Mouse (Mus musculus) intestine, embryonic 15.5 days (tissue): ENCODE measurements around the gene Fstl1. TPM values are rescaled to one million over a fixed set of nuclear protein-coding genes. Genes with fewer than 3 reads are reported as not detected.

Experiments used
- ATAC-seq: fragments of 200-750 bp; cut with Nextera tagmentation; 2 replicates; pipeline ENCODE4 v1.8.0; 2017; ENCODE audit warnings: moderate TSS enrichment, moderate library complexity
- H3K27ac ChIP-seq: fragments of 300-500 bp; sonication (generic); 2 replicates; pipeline ENCODE4 v1.5.1; 2015; ENCODE audit warnings: mild to moderate bottlenecking, inconsistent platforms
- H3K27me3 ChIP-seq: fragments of 300-500 bp; sonication (generic); replicated peaks from 2 replicates; pipeline ENCODE4 v1.6.1; 2015; ENCODE audit warnings: inconsistent platforms
- H3K36me3 ChIP-seq: fragments of 300-500 bp; sonication (generic); 2 replicates; pipeline ENCODE4 v1.6.1; 2015; ENCODE audit warnings: inconsistent platforms
- H3K4me1 ChIP-seq: fragments of 300-500 bp; sonication (generic); replicated peaks from 2 replicates; pipeline ENCODE4 v1.6.1; 2015; ENCODE audit warnings: inconsistent platforms
- H3K4me2 ChIP-seq: fragments of 300-500 bp; sonication (generic); replicated peaks from 2 replicates; pipeline ENCODE4 v1.6.1; 2015; ENCODE audit warnings: mild to moderate bottlenecking, inconsistent platforms
- H3K4me3 ChIP-seq: fragments of 300-500 bp; sonication (generic); replicated peaks from 2 replicates; pipeline ENCODE4 v1.5.1; 2015; ENCODE audit warnings: inconsistent platforms
- H3K9ac ChIP-seq: fragments of 300-500 bp; sonication (generic); 2 replicates; pipeline ENCODE4 v1.6.1; 2015; ENCODE audit warnings: inconsistent platforms
- H3K9me3 ChIP-seq: fragments of 300-500 bp; sonication (generic); 2 replicates; pipeline ENCODE4 v1.6.1; 2016; ENCODE audit warnings: inconsistent platforms
- WGBS: fragments of 180-500 bp; shearing (Covaris S2); methylation state at CpG from one replicate; pipeline ENCODE4 v1.1.7; 2015; 5-methylcytosine and 5-hydroxymethylcytosine counted together
- polyA plus RNA-seq: library from polyadenylated mRNA; unstranded; fragments of >200 nt; fragmentation: Nextera tagmentation; extraction: Ambion mirVana; gene quantifications from 2 replicates; pipeline ENCODE4 v1.2.1, GENCODE M21; 2015

Gene Fstl1
- polyA plus RNA-seq, 1 experiment from 2014 or later = 269 TPM

DNA sequence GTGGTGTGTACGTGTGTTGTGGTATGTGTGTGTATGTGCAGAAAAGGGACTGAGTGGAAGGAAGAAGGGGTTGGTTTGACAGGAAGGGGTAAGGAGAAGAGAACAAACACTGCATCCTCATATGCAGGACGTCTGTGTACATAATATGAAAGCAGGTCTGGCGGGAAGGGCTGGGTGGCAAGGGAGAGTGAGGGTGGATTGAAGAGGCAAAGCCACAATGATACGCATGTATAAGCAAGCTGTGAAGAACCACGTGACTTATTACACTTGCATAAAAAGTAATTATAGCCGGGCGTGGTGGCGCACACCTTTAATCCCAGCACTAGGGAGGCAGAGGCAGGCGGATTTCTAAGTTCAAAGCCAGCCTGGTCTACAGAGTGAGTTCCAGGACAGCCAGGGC lies 89.2 kb downstream of the Fstl1 start:
- 77% methylated on average over 9 of the region's 9 CpGs for WGBS
- H3K27ac ChIP-seq = no peak overlapping the region
- no peaks in the 10 kb centered on the region for H3K9me3 ChIP-seq
- H3K4me2 ChIP-seq = no peak overlapping the region
- H3K36me3 ChIP-seq = no peaks in the 10 kb centered on the region
- ATAC-seq = no peak
- H3K4me3 ChIP-seq = no peak overlapping the region
- no peaks in the 10 kb centered on the region for H3K27me3 ChIP-seq
- H3K4me1 ChIP-seq = peaks cover 15% of the 10 kb centered on the region
- no peak overlapping the region for H3K9ac ChIP-seq

DNA sequence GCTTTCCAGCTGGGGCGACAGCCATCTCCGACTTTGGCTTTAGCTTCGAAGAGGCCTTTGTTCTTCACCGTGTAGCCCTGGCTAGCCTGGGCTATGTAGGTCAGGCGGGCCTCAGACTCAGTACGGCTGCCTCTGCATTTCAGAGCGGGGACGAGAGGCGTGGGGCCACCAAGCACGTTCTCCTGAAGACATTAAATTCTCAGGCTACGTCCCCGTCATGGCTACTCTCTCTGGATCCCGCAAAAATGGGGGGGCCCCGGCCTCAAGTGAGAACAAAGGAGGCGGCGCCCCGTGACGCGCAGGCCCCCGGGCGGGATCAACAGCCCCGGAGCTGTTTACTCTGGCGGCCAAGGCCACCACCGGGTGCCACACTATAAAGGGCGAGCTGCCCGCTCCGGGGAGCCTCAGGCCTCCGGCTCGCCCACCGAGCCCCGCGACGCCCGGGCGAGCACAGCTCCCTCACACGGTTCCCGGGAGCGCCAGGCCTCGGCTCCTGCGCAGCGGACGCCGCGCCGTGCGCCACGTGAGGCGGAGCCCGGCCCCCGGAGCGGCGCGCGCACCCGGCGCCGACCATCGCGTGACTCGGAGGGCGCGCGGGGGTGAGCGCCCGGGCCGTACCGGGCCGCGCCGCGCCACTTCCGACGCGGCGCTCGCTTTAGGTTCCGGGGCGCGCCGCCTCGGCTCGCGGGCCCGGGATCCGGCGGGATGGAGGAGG lies 91.3 kb downstream of the Fstl1 start, which contains the start of gene Lrrc58:
Gene Lrrc58, plus strand, starts transcription at position 599 of the 715 bp plus-strand sequence.
- Histone ChIP-seq H3K36me3 (no peaks in the 10 kb centered on the region), H3K9ac (peak within 1 kb of the TSS; percentile 99), H3K4me1 (peaks cover 20% of the 10 kb centered on the region), H3K4me3 (peak within 1 kb of the TSS; percentile 98), H3K9me3 (no peaks in the 10 kb centered on the region), H3K27me3 (no peaks in the 10 kb centered on the region), H3K4me2 (peak within 1 kb of the TSS; percentile 79), H3K27ac (peak within 1 kb of the TSS; percentile 99)
- ATAC-seq = peak; percentile 97
- 2% methylated on average over 70 of the region's 86 CpGs for WGBS

DNA sequence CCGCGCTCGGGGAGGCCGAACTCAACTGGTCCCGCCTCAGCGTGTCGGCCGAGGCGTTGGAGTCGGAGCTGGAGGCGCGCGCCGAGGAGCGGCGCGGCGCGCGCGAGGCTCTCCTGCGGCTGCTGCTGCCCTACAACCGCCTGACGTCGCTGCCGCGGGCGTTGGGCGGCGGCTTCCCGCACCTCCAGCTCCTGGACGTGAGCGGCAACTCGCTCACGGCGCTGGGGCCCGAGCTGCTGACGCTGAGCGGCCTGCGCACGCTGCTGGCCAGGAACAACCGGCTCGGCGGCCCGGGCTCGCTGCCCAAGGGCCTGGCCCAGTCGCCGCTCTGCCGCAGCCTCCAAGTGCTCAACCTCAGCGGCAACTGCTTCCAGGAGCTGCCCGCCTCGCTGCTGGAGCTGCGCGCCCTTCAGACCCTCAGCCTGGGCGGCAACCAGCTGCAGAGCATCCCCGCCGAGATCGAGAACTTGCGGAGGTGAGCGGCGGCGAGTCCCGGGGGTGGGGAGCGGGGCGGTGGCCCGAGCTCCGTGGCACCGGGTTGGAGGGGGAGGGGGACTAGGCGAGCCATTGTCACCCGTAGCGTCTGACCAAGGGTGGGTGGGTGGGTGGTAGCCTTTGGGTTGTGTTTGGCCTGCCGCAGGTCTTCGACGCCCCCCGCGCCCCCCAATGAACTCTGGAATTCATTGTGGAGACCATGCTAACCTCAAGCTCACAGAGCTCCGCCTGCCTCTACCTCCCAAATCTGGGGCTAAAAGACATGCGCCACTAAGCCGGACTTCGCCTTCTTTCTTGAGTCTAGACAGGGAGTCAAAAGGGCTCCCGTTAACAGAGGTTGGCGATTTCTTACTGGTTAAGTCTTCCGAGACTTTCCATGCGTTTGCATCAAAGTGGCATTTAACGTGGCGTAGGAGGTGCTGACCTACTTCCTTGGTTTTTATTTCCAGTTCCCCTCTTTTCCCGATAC lies 92.1 kb downstream of the Fstl1 start:
- WGBS = under 1% methylated on average over 80 of the region's 87 CpGs
- Histone ChIP-seq H3K4me1 (peaks cover 20% of the 10 kb centered on the region), H3K36me3 (no peaks in the 10 kb centered on the region), H3K4me2 (peak overlapping the region; percentile 79), H3K9me3 (no peaks in the 10 kb centered on the region), H3K9ac (peak overlapping the region; percentile 99), H3K27me3 (no peaks in the 10 kb centered on the region), H3K27ac (peak overlapping the region; percentile 99), H3K4me3 (peak overlapping the region; percentile 98)
- ATAC-seq = peak; percentile 80

DNA sequence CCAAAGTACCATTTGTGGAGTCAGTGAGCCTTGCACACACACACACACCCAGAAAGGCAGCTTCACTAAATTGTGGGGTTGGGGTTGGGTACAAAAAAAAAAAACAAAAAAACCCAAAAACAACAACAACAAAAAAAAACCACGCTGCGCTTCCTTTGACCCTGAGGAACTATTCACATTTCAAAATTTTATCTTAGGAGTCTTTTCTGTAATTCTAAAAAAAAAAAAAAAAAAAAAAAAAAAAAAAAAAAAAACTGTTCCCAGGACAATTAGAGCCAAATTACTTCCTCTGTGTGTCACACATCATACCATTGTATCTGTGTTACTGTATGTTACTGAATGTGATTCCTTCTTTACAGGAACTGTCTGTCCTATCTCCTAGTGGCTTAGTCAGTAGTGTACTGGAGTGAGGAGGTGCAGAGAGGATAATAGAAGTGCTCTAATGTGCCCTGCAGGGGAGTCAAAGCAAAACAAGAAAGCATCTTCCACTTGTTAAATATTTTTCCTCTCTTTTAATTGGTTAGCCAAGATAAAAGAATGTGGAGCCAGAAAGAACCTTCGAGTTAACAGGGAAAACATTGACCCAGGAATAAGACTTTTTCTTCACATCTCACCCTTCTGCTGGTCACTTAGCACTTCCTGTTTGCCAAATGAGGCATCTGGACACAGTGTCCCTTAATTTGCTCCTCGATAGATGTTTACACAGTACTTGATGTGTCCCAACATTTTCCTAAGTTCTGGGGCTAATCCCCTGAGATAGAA lies 93.0 kb downstream of the Fstl1 start:
- Histone ChIP-seq H3K27ac (peak overlapping the region; percentile 99; the same call in 1 of the 2 replicates), H3K9me3 (no peaks in the 10 kb centered on the region), H3K36me3 (no peaks in the 10 kb centered on the region), H3K4me3 (peak overlapping the region; percentile 98), H3K27me3 (no peaks in the 10 kb centered on the region), H3K4me1 (peaks cover 20% of the 10 kb centered on the region), H3K9ac (peak overlapping the region; percentile 99), H3K4me2 (peak overlapping the region; percentile 79)
- ATAC-seq = no peak
- WGBS = 16% methylated on average over 4 of the region's 4 CpGs

DNA sequence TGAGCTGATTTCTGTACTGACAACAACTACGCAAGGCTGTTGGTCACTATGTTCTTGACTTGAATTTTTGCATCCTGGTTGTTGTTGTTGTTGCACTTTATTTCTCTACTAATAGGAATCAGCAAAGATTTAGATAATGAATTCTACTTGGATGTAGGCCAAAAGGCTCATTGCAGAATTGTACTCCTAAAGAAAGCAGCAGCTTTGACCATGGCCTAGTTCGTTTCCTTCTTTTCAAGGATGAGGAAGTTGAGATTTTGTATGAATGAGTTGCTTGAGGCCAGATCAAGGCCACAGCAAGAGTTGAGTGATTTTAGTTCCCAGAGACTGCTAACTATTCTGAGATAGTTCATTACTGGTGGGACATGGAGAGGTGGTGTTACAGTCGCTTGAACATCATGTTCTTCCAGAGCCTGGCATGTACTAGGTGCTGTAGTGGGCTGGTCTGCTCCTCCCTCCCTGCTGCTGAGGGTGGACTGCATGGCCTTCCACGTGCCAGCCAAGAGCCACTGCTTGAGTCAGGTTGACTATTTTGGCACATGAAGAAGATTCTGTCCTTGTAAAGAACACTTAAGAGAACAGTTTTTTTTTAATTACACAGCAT lies 94.5 kb downstream of the Fstl1 start:
- H3K9ac ChIP-seq = no peak overlapping the region
- H3K27ac ChIP-seq = no peak overlapping the region
- H3K36me3 ChIP-seq = no peaks in the 10 kb centered on the region
- H3K4me1 ChIP-seq = peaks cover 20% of the 10 kb centered on the region
- H3K9me3 ChIP-seq = no peaks in the 10 kb centered on the region
- ATAC-seq = no peak
- H3K4me2 ChIP-seq = 0 out of 2 replicates have a peak overlapping the region, but pooled peaks have one; percentile 17
- no peak overlapping the region for H3K4me3 ChIP-seq
- H3K27me3 ChIP-seq = no peaks in the 10 kb centered on the region
- 82% methylated on average over 4 of the region's 4 CpGs for WGBS

DNA sequence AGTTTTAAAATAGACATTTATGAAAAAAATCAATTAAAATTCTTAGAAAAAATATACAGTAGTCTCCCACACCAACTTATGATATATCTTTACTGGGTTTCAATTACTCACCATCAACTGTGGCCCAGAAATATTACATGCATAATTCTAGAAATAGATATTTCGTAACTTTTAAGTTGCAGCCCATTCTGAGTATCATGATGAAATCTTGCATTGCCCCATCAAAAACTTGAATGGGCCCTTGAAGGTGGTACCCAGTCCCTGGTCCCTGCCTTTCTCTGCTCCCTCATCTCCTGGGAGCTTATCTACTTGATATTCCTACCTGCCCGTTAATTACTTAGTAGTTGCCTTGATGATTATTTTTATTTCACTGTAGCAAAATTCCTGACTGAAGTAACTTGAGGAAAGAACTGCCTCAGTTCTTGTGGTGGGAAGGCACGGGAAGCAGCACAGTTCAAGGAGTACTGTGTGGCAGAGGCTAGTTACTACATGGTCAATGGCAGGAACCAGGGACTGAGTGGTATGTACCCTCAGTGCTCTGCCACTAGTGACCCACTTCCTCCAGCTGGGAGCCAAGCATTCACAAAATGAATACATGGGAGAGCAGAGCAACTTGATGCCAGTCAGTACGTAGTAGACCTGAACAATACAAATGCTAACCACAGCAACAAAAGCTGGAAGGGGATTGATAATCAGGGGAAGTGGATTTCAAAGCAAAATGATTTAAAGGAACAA lies 98.0 kb downstream of the Fstl1 start:
- no peak overlapping the region for H3K4me2 ChIP-seq
- H3K9me3 ChIP-seq = no peaks in the 10 kb centered on the region
- H3K27me3 ChIP-seq = no peaks in the 10 kb centered on the region
- H3K4me3 ChIP-seq = no peak overlapping the region
- no peak overlapping the region for H3K27ac ChIP-seq
- H3K36me3 ChIP-seq = no peaks in the 10 kb centered on the region
- ATAC-seq = no peak
- peaks cover 16% of the 10 kb centered on the region for H3K4me1 ChIP-seq
- 86% methylated on average over 4 of the region's 4 CpGs for WGBS
- no peak overlapping the region for H3K9ac ChIP-seq

DNA sequence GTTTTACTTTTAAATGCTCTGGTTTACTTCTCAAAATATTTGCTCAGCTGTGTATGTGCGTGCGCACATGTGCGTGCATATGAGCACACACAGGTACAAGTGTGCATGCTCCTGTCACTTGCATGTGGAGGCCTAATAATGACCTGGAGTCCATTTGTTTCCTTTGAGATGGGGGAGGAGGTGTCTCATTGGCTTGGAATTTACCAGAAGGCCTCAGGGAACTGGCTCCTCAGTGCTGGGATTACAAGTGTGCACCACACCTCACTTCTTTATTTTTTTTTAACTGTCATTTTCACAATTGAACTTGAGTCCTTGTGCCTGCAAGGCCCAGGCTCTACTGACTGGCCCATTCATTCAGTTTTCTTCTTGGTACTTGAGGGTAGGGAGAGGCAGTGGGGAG lies 100.7 kb downstream of the Fstl1 start:
- 97% methylated on average over 3 of the region's 3 CpGs for WGBS
- no peak overlapping the region for H3K4me2 ChIP-seq
- H3K4me1 ChIP-seq = no peaks in the 10 kb centered on the region
- H3K4me3 ChIP-seq = no peak overlapping the region
- peaks cover 9% of the 10 kb centered on the region; the same call in 1 of the 2 replicates for H3K36me3 ChIP-seq
- no peak for ATAC-seq
- H3K27me3 ChIP-seq = no peaks in the 10 kb centered on the region
- H3K9ac ChIP-seq = no peak overlapping the region
- no peak overlapping the region for H3K27ac ChIP-seq
- no peaks in the 10 kb centered on the region for H3K9me3 ChIP-seq

DNA sequence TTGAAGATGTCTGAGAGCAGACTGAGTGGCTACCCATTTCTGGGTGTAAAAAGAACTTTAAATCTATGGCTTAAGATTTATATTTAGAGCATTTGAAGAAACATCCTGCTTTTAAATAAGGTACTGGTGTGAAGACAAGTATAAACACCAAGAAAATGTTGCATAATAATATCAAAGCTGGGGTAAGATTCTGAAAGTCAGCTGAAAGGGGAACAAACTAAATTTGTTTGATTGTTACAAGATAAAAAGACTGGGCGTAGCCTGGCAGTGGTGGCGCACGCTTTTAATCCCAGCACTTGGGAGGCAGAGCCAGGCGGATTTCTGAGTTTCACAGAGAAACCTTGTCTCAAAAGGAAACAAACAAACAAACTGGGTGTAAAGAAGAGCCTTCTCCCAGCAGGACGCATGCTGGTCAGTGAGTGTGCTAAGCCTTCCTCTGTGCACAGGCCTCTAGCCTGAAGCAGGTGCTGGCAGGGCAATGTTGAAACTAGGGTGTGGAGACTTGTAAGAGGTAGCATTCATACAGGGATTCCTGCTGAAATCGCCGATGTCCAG lies 102.4 kb downstream of the Fstl1 start:
- Histone ChIP-seq H3K36me3 (peaks cover 19% of the 10 kb centered on the region), H3K9ac (no peak overlapping the region), H3K4me3 (no peak overlapping the region), H3K27ac (no peak overlapping the region), H3K4me1 (no peaks in the 10 kb centered on the region), H3K4me2 (no peak overlapping the region), H3K9me3 (no peaks in the 10 kb centered on the region), H3K27me3 (no peaks in the 10 kb centered on the region)
- WGBS = 90% methylated on average over 7 of the region's 7 CpGs
- ATAC-seq = no peak

DNA sequence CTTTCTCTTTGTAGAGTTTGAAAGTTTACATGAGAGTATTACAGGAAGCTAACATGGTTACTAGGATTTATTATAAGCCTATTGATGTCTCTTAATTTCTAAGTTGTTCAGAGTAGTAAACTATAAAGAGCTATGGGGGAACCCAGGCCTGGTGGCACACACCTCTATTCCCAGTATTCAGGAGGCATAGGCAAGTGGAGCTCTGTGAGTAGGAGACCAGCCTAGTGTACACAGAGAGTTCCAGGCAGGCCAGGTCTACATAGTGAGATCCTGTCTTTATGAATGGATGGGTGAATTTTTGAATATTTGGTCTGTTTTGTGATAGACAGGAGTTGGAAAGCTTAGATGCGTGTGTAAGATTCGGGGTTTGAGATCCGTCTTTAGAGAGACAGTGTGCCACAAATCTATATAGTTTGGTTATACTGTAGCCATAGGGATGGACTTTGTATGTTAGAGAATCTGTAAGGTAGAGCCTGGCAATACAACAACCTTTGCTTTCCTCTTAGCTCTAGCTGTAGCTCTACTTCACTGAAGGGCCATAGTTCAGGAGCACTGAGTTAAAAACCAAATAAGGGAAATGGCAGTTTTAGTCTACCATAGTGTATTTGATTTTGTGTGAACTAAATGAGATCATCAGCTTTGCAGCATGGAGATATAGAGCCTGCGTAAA lies 103.2 kb downstream of the Fstl1 start:
- no peaks in the 10 kb centered on the region for H3K27me3 ChIP-seq
- no peak overlapping the region for H3K4me3 ChIP-seq
- H3K27ac ChIP-seq = no peak overlapping the region
- 91% methylated on average over 4 of the region's 4 CpGs for WGBS
- no peak overlapping the region for H3K4me2 ChIP-seq
- H3K9ac ChIP-seq = no peak overlapping the region
- H3K9me3 ChIP-seq = no peaks in the 10 kb centered on the region
- H3K36me3 ChIP-seq = peaks cover 19% of the 10 kb centered on the region
- H3K4me1 ChIP-seq = no peaks in the 10 kb centered on the region
- no peak for ATAC-seq

DNA sequence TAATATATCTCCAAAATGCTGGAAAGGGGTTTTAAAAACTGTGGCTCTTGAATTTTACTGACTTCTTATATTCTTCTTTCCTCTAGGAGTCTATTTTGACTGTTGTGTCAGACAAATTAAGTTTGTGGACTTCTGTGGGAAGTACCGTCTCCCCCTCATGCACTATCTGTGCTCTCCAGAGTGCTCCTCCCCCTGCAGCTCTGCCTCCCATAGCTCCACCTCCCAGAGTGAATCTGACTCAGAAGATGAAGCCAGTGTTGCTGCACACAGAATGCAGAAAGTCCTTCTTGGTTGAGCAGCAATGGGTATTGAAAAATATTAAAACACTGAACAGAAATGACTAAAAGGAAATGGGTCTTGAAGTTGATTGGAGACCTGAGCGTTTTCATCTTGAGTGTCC lies 104.5 kb downstream of the Fstl1 start:
- Histone ChIP-seq H3K27me3 (no peaks in the 10 kb centered on the region), H3K9ac (no peak overlapping the region), H3K9me3 (no peaks in the 10 kb centered on the region), H3K4me1 (no peaks in the 10 kb centered on the region), H3K4me3 (no peak overlapping the region), H3K36me3 (peaks cover 19% of the 10 kb centered on the region), H3K27ac (no peak overlapping the region), H3K4me2 (no peak overlapping the region)
- WGBS = 71% methylated on average over 2 of the region's 2 CpGs
- ATAC-seq = no peak
